Mouse (Mus musculus) adrenal gland, adult 8-10 months (tissue): Measurements from ENCODE around the gene Abhd2. TPM values are rescaled to one million over a fixed set of nuclear protein-coding genes. Genes with fewer than 3 reads are reported as not detected.

Source experiments
- DNase-seq: peaks from one replicate; pipeline ENCODE4 v3.0.0; 2022
- total RNA-seq, 4 experiments: library from RNA; stranded (reverse); gene quantifications; 2 replicates each; pipeline ENCODE4 v1.2.4; 2022

Abhd2 gene
- total RNA-seq, 4 experiments from 2014 or later: 1,088 to 1,472 (median 1,425) TPM

DNA sequence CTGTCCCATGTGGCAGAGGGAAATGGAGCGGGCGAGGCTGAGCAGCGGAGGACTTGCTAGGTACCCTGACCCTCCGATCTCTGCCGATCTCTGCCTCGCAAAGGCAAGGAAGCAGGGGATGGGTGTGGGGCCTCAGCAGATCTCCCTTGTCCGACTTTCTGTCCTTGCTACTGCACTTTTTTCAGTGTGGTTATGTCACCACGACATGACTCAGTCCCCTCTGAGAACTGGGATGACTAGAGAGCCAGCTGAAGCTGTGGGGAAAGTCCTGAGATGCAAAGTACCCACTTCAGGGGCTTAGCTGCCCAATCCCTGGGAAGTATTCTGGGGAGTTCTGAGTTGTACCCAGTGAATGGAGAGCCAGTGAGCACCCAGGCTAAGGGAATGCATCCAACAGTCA lies 114.1 kb downstream of the Abhd2 start:
- peak; percentile 24 for DNase-seq

DNA sequence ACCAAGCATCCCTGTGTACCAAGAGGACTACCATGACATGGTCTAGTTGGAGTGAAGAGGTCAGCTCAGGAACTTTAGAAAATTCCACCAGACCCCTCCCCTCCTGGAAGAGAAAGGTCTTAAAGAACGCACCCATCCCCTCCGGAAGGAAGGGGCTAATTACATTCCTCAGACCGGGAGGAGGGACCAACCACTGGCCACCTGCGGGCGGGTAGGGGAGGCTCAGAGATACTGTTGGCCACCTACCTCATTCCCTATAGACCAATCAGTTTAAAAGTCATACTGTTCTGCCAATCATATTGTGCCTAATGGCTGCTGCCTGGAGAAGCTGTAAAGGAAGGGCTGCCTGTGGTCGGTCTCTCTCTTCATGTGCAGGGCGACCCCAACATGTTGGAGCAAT lies 115.0 kb downstream of the Abhd2 start:
- no peak for DNase-seq

DNA sequence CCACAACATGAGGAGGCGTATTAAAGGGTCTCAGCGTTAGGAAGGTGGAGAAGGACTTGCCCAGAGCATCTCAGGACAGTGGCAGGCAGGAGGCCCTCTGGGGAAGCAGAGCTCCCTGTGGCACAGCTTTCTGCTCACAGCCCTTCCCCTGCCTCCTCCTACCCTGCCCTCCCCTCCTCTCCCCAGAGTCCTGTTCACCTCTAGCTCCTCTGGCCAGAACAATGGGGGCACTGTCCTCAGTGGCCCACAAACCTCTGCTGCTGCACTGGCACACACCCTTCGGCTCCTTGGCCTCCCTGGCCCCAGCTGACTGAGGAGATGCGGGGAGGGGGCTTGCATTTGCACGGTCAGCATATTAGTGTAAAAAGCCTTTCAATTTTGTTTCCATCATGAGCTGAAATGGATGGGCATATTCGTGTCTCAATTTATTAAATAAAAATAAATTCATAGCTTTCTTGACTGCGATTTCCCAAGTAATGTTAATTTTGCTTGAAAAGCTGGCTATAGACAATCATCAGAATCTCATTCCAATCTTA lies 115.7 kb downstream of the Abhd2 start:
- no peak for DNase-seq

DNA sequence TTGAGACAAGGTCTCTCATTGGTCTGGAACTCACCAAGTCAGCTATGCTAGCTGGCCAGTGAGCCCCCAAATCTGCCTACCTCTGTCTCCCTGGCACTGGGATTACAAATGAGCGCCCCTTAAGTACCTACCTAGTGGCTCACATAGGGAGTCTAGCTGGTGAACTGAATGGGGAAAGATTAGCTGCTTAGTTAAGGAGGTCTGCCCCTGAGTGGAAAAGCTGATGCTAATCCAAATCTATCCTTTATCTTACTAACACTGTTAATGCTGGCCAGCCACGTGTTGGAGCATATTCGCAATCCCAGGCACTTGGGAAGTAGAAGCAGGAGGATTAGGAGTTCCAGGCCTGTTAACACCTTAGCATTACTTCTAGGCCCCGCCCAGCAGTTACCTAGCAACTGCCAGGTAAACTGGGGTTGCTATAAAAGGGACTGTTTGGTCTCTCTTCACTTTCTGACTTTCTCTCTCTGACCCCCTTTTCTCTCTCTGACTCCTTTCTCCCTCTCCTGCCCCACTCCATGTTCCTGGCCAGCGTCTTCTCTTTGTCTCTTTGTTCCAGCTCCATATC lies 117.2 kb downstream of the Abhd2 start:
- DNase-seq: no peak

DNA sequence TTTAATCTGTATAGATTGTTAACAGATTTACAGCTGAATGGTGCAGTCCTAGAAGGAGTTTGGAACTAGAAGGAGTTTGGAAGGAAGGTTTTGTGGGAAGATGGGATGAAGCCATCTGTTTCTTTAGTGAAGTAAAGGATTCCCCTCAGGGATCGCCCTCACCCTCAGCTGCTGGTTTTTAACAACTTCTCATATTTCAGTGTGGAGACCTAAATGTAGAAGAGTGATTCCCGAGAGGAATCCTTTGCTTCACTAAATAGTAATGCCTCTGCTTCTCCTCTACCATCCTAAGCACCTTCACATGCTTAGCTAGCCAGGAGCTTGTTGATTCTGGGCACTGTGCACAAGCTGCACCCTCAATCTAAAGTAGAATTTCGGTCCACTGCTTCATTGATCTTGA lies 118.5 kb downstream of the Abhd2 start:
- DNase-seq: no peak

DNA sequence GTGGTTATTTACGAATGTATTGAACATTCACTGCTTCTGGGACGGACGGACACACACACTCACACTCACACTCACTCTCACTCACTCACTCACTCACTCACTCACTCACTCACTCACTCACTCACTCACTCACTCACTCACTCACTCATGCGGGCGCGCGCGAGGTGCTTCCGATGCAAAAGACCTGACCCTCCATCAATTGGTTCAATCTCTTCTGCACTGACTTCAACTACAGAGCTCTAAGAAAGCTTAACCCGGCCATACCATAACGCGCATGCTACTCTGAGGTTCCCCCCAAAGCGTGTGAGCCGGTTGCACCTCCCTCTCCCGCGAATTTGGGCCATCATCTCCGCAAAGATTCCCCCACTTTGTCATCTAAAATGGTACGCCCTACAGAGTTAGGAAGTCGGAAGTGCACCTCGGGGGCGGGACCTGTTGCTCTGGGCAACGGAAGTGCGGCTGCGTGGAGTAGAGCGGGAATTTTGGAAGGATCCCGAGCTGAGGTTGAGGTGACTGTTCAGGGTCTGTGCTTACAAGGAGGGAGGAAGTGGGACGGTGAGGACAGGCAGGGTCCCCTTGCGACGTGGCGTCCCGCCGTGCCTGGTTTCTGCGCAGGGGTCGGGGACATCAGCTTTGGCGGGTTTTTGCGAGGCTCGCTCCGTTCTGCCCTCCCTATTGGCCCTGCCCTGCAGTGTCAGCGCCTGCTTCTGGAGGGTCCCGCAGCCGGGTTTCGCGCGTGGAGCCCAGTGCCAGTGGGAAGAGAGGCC lies 119.1 kb downstream of the Abhd2 start, which contains the start of gene Fanci:
Gene Fanci, plus strand, starts transcription at position 47 of the 767 bp plus-strand sequence.
- DNase-seq: peak; percentile 87

DNA sequence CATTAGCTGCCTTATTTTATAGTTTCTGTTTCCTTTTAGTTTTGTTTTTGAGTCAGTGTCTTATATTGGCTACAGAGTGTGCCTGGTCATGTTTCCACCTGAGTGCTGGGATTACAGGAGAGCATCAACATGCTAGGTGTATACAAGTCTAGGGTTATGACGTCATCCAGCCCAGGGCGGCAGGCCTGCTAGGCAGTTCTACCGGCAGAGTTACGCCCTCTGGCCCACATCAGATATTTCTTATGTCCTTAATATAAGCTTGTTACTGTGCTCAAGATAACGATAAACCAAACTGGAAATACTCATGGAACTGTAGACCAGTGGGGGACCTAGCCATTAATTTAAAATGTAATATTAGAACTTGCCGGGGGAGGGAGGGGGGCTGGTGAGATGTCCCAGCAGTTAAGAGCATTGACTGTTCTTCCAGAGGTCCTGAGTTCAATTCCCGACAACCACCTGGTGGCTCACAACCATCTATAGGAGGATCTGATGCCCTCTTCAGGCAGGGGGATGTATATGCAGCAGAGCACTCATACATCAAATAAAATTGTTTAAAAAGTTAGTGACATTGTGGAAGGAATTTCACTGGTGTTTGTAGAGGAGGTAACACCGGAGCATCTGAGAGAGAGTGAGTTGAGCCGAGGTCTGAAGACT lies 120.0 kb downstream of the Abhd2 start:
- DNase-seq: no peak

DNA sequence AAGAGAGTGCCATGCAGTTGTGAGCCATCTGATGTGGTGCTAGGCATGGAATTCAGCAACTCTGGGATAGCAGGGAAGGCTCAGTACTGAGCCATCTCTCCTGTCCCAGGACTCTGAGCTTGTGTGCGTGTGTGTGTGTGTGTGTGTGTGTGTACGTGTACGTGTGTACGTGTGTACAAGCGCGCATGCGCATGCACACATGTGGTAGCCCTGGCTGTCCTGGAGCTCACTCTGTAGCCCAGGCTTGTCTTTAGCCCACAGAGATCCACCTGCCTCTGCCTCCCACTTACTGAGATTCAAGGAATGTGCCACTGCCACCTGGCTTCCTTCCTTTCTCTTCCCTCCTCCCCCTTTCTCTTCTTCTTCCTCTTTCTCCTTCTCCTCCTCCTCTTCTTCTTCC lies 120.9 kb downstream of the Abhd2 start:
- no peak for DNase-seq

DNA sequence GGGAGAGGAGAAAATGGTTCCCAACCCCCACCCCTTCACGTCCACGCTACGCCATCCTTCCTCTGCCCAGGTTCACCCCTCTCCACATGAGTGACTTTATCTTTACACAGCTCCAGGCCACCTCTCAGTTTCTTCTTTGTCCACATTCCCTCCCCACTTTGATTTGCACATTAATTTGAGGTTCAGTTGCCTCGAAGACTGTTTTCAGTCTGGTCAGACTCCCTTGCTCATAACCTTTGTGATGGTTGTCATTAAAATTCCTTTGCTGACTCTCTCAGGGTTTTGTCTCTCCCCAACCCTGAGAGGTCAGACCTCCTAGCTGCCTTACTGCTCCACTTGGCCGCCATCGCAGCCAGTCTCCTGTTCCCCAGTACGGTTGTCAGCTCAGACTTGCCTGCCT lies 121.7 kb downstream of the Abhd2 start:
- no peak for DNase-seq

DNA sequence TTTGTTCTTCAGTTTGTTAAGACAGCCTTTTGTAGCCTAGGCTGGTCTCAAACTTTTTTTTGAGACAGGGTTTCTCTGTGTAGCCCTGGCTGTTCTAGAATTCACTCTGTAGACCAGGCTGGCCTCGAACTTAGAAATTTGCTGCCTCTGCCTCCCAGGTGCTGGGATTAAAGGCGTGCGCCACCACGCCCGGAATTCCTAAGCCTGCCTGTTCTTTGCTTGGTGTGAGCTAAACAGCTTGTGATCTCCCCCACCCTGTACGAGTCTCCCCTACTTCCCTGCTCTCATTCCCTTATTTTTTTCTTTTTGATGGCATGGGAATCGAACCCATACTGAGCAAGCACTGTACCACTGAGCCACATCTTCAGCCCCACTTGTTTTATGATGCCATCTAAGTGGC lies 122.2 kb downstream of the Abhd2 start:
- DNase-seq: no peak

DNA sequence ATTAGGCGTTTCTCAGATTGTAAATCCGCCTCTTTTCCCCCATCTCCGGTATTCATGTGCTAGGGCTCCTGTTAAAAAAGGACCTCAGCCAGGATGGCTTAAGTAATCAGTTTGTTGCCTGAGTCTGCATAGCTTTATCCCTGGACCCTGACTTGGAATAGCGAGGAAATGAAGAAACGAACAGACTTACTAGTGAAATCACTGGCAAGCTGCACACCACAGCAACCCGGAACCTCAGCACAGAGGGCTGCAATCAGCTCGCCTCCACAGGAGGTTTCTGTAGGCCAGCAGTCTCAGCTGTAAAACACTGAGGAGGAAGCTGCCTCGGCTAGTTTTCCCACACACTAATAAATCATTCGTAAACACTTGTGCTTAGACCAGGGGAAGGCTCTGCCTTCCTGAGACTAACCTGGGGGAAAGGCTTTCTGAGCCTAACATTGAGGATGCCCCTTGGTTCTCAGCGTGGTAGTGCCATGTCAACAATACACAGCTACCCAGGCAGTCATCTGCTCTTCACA lies 124.5 kb downstream of the Abhd2 start:
- DNase-seq: no peak

DNA sequence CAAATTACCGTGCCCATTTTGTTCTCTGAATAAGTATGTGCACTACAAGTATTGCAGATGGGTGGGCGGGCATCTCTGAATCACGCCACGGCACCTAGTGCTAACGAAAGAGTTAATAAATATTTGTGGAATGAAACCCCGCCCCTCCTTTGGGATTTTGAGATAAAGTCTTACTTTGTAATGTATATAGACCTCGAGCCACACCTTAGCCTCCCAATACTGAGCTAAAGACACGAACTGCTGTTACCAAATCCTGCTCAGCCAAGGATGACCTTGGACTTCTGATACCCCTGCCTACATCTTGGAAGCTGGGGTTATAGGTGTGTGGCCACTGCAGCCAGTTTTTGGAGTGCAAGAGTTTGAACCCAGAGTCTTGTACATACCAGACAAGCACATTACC lies 125.4 kb downstream of the Abhd2 start:
- DNase-seq: no peak

DNA sequence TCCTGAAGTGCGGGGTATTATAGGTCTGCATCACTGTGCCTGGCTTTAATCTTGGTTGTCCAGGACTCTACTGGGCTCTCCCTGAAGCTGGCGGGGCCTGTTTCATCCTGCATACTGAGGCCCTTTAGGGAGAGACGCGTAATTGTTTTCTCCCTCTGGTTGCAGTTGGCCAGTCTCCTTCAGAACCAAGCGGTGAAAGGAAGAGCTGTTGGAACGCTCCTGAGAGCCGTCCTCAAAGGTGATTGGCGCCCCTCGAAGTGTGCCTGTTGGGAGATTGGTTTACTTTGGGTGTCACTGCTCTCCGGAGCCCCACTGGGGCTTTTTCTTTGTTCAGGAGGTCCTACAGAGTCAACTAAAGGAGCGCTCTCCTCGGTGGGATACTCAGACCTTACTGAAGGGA lies 126.0 kb downstream of the Abhd2 start:
- no peak for DNase-seq

DNA sequence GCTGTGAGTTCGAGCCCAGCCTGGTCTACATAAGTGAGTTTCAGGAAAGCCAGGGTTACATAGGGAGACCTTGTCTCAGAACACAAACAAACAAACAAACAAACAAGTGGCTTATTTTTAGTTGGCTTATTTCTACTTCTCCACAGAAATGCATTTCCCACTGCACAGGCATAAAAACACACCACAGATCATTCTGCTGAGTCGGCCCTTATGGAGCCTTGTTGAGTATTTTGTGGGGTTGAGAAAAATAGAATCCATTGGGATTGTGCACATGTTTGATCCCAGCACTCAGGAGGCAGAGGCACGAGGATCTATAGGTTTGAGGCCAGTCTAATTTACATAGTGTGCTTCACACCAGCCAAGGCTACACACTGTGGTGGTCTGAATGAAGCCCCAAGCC lies 127.3 kb downstream of the Abhd2 start:
- DNase-seq: no peak

DNA sequence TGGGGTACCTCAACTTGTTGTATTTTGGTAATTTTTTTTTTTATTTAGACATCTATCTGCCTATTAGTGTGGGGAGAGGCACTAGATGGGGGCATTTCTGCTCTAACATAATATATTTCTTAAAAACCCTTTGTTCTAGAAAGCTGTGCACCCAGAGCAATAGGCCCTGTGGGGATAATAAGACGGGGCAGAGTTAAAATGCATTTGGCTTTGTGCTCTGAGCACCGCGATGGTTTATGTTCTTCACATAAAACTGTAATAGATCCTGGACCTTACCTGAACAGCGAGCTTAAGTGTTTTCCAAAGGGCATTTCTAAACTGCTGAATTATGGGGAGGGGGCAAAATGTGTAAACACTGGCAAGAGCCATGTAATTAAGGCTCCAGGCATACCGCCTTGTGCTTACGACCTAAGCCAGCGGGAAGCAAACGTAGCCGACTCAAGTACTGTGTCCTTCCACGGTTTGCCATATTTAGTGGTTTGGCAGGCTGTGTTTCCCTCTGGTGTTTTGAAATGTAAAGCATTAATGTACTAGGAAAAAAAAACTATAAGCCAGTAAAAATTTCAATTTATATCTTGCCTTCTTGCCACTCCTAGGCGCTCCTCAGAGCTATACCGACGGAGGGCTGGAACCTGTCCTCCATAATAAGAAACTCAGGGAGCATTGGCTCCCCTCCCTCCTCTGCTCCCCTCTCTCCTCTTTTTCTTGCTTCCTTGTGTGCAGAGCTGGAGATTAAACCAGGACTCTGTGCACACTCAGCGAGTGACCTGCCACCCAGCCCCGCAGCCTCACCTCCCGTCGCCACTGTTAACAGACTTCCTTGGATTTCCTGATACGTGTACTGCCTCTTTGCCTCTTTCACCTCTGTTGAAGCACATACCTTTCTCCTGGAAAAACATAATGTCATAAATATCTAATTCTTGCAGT lies 141.7 kb downstream of the Abhd2 start:
- no peak for DNase-seq

Other genes starting within 250 kb of the Abhd2 start
- 100 to 1,000 TPM in 1 of 4 experiments, 10 to 100 TPM in 1, 1 to 10 TPM in 2; 2.1 to 110 (median 45.0) TPM for gene Acan, start 219.7 kb upstream of the Abhd2 start, total RNA-seq
- 1 to 10 TPM in 1 of 4 experiments, under 1 TPM in 3; 0.55 to 2.0 (median 0.67) TPM for gene Hapln3, start 142.2 kb upstream of the Abhd2 start, total RNA-seq
- gene Mfge8, start 124.1 kb upstream of the Abhd2 start, total RNA-seq: 100 to 1,000 TPM; 263 to 328 (median 290) TPM
- gene Rlbp1, start 113.8 kb downstream of the Abhd2 start, total RNA-seq: 1 to 10 TPM in 1 of 4 experiments, under 1 TPM in 1, not detected in 2; 0.17 to 1.4 TPM
- gene Fanci, start 118.7 kb downstream of the Abhd2 start, total RNA-seq: under 1 TPM; 0.20 to 0.95 (median 0.43) TPM
- 10 to 100 TPM; 73.6 to 86.6 (median 84.0) TPM for gene Polg, start 193.2 kb downstream of the Abhd2 start, total RNA-seq